Mouse (Mus musculus) C2C12 (cell line): Measurements from ENCODE around the gene Olfr196. TPM values are rescaled to one million over a fixed set of nuclear protein-coding genes. Genes with fewer than 3 reads are reported as not detected.

Experiments
- H3K27me3 ChIP-seq: one replicate; pipeline ENCODE4 v1.6.1; 2011; ENCODE audit not compliant: control insufficient read depth, insufficient read depth, insufficient read length
- H3K36me3 ChIP-seq: one replicate; pipeline ENCODE4 v1.6.1; 2011; ENCODE audit not compliant: control insufficient read depth, insufficient read depth
- H3K4me3 ChIP-seq: one replicate; pipeline ENCODE4 v1.5.1; 2011; ENCODE audit warnings: mild to moderate bottlenecking, control low read depth; ENCODE audit not compliant: poor library complexity, insufficient read depth, severe bottlenecking
- H3K79me2 ChIP-seq: one replicate; pipeline ENCODE4 v1.6.1; 2011; ENCODE audit not compliant: control insufficient read depth, insufficient read depth
- H3K79me3 ChIP-seq: one replicate; pipeline ENCODE4 v1.6.1; 2011; ENCODE audit warnings: low read depth, control low read depth
- H3ac ChIP-seq: one replicate; pipeline ENCODE3; 2011; ENCODE audit warnings: low read depth; ENCODE audit not compliant: control insufficient read depth, insufficient read length
- CTCF ChIP-seq: IDR thresholded peaks from one replicate; pipeline ENCODE4 v1.5.1; 2011; ENCODE audit not compliant: control insufficient read depth, insufficient read depth, insufficient read length
- MAX ChIP-seq: IDR thresholded peaks from one replicate; pipeline ENCODE4 v1.6.1; 2011; ENCODE audit warnings: mild to moderate bottlenecking, control low read depth
- MYOG ChIP-seq: IDR thresholded peaks from one replicate; pipeline ENCODE4 v1.6.1; 2011; ENCODE audit not compliant: control insufficient read depth, insufficient read length; ENCODE audit errors: extremely low read depth
- USF1 ChIP-seq: IDR thresholded peaks from one replicate; pipeline ENCODE4 v1.6.1; 2011; ENCODE audit warnings: low read depth, mild to moderate bottlenecking, control low read depth, moderate library complexity
- polyA plus RNA-seq: library from polyadenylated mRNA; unstranded; fragments of >200 nt; fragmentation: generic; extraction: Trizol; gene quantifications from one replicate; pipeline ENCODE4 v1.2.1, GENCODE M21; 2012; ENCODE audit warnings: missing spikeins

Olfr196 gene
- polyA plus RNA-seq, 1 experiment, result not detected

GRCm38 (mm10) chr16:59130740-59131139 is 39.5 kb downstream of the Olfr196 start:
- no peak for TF ChIP-seq MYOG
- no peak overlapping the region for H3K4me3 ChIP-seq
- no peaks in the 10 kb centered on the region for H3K79me3 ChIP-seq
- no peaks in the 10 kb centered on the region for H3K27me3 ChIP-seq
- no peaks in the 10 kb centered on the region for H3K36me3 ChIP-seq
- no peak overlapping the region for H3ac ChIP-seq
- H3K79me2 ChIP-seq, result no peaks in the 10 kb centered on the region

DNA sequence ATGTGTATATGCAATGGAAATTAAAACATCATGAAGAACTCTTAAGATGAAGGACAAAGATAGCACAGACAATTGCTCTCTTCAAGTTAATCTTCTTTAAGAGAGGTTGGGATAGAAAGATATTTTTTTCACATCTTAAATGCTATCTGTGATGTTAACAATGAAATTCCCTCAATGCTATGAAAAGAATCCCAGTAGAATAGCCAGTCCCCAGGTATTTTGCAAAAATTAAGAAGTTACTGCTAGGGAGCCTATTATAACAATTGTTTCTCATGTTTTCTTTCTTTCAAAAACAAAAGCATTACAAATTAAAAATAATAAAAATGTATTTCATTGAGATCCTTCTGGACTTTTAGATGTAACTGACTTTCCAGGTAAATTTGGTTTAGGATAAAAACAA is 49.3 kb downstream of the Olfr196 start, which contains the start of gene Olfr194:
TSS of gene Olfr194 (minus strand) at position 101 of the 400 bp plus-strand sequence.
- no peaks in the 10 kb centered on the region for H3K79me3 ChIP-seq
- H3K79me2 ChIP-seq, result no peaks in the 10 kb centered on the region
- H3K36me3 ChIP-seq, result no peaks in the 10 kb centered on the region
- TF ChIP-seq USF1, result no peak
- TF ChIP-seq CTCF, result no peak
- TF ChIP-seq MAX, result no peak
- TF ChIP-seq MYOG, result no peak
- no peak within 1 kb of the TSS for H3K4me3 ChIP-seq
- H3ac ChIP-seq, result no peak within 1 kb of the TSS
- H3K27me3 ChIP-seq, result no peaks in the 10 kb centered on the region

Other genes starting within 250 kb of the Olfr196 start
- not detected for gene Olfr181, start 241.7 kb downstream of the Olfr196 start, polyA plus RNA-seq
- not detected for gene Olfr180, start 241.1 kb downstream of the Olfr196 start, polyA plus RNA-seq
- not detected for gene Olfr183, start 175.1 kb downstream of the Olfr196 start, polyA plus RNA-seq
- not detected for gene Olfr186, start 140.2 kb downstream of the Olfr196 start, polyA plus RNA-seq
- not detected for gene Olfr187, start 130.7 kb downstream of the Olfr196 start, polyA plus RNA-seq
- not detected for gene Olfr190, start 92.4 kb downstream of the Olfr196 start, polyA plus RNA-seq
- gene Olfr191, start 80.6 kb downstream of the Olfr196 start, polyA plus RNA-seq, result not detected
- not detected for gene Olfr193, start 58.6 kb downstream of the Olfr196 start, polyA plus RNA-seq
- not detected for gene Olfr194, start 49.4 kb downstream of the Olfr196 start, polyA plus RNA-seq
- gene Olfr195, start 23.4 kb downstream of the Olfr196 start, polyA plus RNA-seq, result not detected
- gene Olfr198, start 33.1 kb upstream of the Olfr196 start, polyA plus RNA-seq, result not detected
- gene Olfr199, start 49.3 kb upstream of the Olfr196 start, polyA plus RNA-seq, result not detected
- gene Olfr201, start 102.2 kb upstream of the Olfr196 start, polyA plus RNA-seq, result not detected
- not detected for gene Olfr202, start 116.3 kb upstream of the Olfr196 start, polyA plus RNA-seq
- gene Olfr203, start 128.4 kb upstream of the Olfr196 start, polyA plus RNA-seq, result not detected
- not detected for gene Olfr204, start 147.8 kb upstream of the Olfr196 start, polyA plus RNA-seq
- gene Olfr205, start 160.7 kb upstream of the Olfr196 start, polyA plus RNA-seq, result not detected
- gene Olfr206, start 178.8 kb upstream of the Olfr196 start, polyA plus RNA-seq, result not detected
- not detected for gene Olfr209, start 193.5 kb upstream of the Olfr196 start, polyA plus RNA-seq
- gene Gabrr3, start 236.9 kb upstream of the Olfr196 start, polyA plus RNA-seq, result not detected